Mouse (Mus musculus): ENCODE data around the gene Abcg1.

The Abcg1 gene

GRCm38 (mm10) chr17:31078581-31078980 is 21.1 kb downstream of the Abcg1 start:
- DNase-seq (ENCODE audit: low spot score in 2 of 2), result no peak

- no peak for DNase-seq (ENCODE audit: low spot score in 2 of 2)
Measured at GRCm38 (mm10) chr17:31079078-31079840, 21.8 kb downstream of the Abcg1 start.

GRCm38 (mm10) chr17:31082296-31083078 is 25.0 kb downstream of the Abcg1 start:
- no peak for DNase-seq (ENCODE audit: low spot score in 2 of 2)

GRCm38 (mm10) chr17:31085519-31085918 is 28.0 kb downstream of the Abcg1 start:
- no peak for DNase-seq (ENCODE audit: low spot score in 2 of 2)

- no peak for DNase-seq (ENCODE audit: low spot score in 2 of 2)
Measured at GRCm38 (mm10) chr17:31086196-31086595, 28.7 kb downstream of the Abcg1 start.

- no peak for DNase-seq (ENCODE audit: low spot score in 2 of 2)
Measured at GRCm38 (mm10) chr17:31088711-31089110, 31.2 kb downstream of the Abcg1 start.

GRCm38 (mm10) chr17:31089848-31090247 is 32.4 kb downstream of the Abcg1 start:
- no peak for DNase-seq (ENCODE audit: low spot score in 2 of 2)

- DNase-seq (ENCODE audit: low spot score in 2 of 2), result no peak
Measured at GRCm38 (mm10) chr17:31091023-31091735, 33.7 kb downstream of the Abcg1 start.

- DNase-seq (ENCODE audit: low spot score in 2 of 2), result no peak
Measured at GRCm38 (mm10) chr17:31094781-31095180, 37.3 kb downstream of the Abcg1 start.

- DNase-seq (ENCODE audit: low spot score in 2 of 2), result no peak
Measured at GRCm38 (mm10) chr17:31095570-31095969, 38.1 kb downstream of the Abcg1 start.

GRCm38 (mm10) chr17:31096893-31097292 is 39.4 kb downstream of the Abcg1 start:
- DNase-seq (ENCODE audit: low spot score in 2 of 2), result no peak

GRCm38 (mm10) chr17:31098788-31099187 is 41.3 kb downstream of the Abcg1 start:
- DNase-seq (ENCODE audit: low spot score in 2 of 2), result no peak

GRCm38 (mm10) chr17:31103007-31103570 is 45.6 kb downstream of the Abcg1 start:
- DNase-seq (ENCODE audit: low spot score in 2 of 2), result no peak

- DNase-seq (ENCODE audit: low spot score in 2 of 2), result no peak
Measured at GRCm38 (mm10) chr17:31103823-31104222, 46.3 kb downstream of the Abcg1 start.

- DNase-seq (ENCODE audit: low spot score in 2 of 2), result no peak
Measured at GRCm38 (mm10) chr17:31108388-31108787, 50.9 kb downstream of the Abcg1 start.

- no peak for DNase-seq (ENCODE audit: low spot score in 2 of 2)
Measured at GRCm38 (mm10) chr17:31113191-31113856, 55.8 kb downstream of the Abcg1 start.

- no peak for DNase-seq (ENCODE audit: low spot score in 2 of 2)
Measured at GRCm38 (mm10) chr17:31116063-31116462, 58.6 kb downstream of the Abcg1 start.

GRCm38 (mm10) chr17:31117946-31118345 is 60.5 kb downstream of the Abcg1 start:
- no peak for DNase-seq (ENCODE audit: low spot score in 2 of 2)

GRCm38 (mm10) chr17:31119429-31119828 is 62.0 kb downstream of the Abcg1 start:
- DNase-seq (ENCODE audit: low spot score in 2 of 2), result peak; percentile 57 to 77

- peak in 1 of 2 experiments; percentile 42 for DNase-seq (ENCODE audit: low spot score in 2 of 2)
Measured at GRCm38 (mm10) chr17:31121975-31122374, 64.5 kb downstream of the Abcg1 start.

- no peak for DNase-seq (ENCODE audit: low spot score in 2 of 2)
Measured at GRCm38 (mm10) chr17:31125548-31126266, 68.2 kb downstream of the Abcg1 start.
